Comparison of ENCODE assay signal across 8 mouse cellular contexts in the genomic region with DNA sequence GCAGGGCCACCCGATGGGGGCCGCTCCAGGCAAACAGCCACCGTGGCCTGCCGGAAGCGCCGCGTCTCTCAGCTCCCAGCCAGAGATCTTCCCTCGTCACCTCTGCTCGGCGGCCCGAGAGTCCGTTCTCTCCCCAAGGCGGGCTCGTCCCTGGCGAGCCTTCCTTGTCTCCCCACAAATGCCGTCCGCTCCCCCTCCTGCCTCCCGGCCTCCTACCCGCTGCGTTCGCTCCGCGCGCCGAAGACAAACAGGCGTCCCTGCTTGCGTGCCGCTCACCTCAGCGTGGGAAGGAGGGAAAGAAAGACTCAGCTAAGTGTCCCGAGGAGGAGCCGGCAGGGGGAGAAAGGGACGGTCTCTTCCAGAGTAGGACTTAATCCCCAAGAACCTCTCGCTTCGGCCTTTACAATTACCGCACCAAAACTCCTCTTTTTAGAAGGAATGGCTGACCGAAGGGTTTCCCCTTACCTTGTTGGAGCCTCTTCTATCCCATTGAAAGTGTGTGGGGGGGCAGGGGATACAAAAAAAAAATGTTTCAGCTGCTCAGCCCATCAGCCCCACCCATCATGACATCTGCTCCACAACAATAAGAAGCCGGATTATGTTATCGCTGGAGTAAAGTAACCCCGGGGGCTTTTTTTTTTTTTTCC. TPM values are rescaled to one million over a fixed set of nuclear protein-coding genes. Genes with fewer than 3 reads are reported as not detected.
DNase-seq lines count a peak whose midpoint lies in the region; ATAC-seq and TF ChIP-seq lines count a peak whose summit lies in the region.

Gene Trip12, minus strand, starts transcription at position 499 of the 647 bp plus-strand sequence.

- H3K27me3 ChIP-seq in hindbrain, postnatal 0 days (ENCODE audit: insufficient read depth, low read length) = no peaks in the 10 kb centered on the region

- peak; percentile 48 for ATAC-seq in hindbrain, postnatal 0 days
- peak; percentile 41 for ATAC-seq in megakaryocyte, adult 5-6 weeks (ENCODE audit: poor library complexity, severe bottlenecking)

- H3K9ac ChIP-seq in hindbrain, postnatal 0 days (replicated peaks; ENCODE audit: low read length) = peak within 1 kb of the TSS; percentile 98

- peak; percentile 58 for DNase-seq in ovary, adult 18-20 months (ENCODE audit: low spot score)
- DNase-seq in ovary, postnatal 10 days (ENCODE audit: low spot score) = no peak
- peak in 1 of 2 experiments; percentile 70 for DNase-seq in adrenal gland, postnatal 36 days
- DNase-seq in gastrocnemius, adult 18-20 months (ENCODE audit: low spot score) = no peak
- no peak for DNase-seq in hindbrain, postnatal 0 days (ENCODE audit: low spot score)
- no peak for DNase-seq in cerebellum, adult 11 months
- DNase-seq in cerebellum, postnatal 14 days = no peak

- peak within 1 kb of the TSS; percentile 99 for H3K4me3 ChIP-seq in hindbrain, postnatal 0 days (ENCODE audit: low read length)

- H3K9me3 ChIP-seq in hindbrain, postnatal 0 days (ENCODE audit: low read length) = no peaks in the 10 kb centered on the region

- peaks cover 4% of the 10 kb centered on the region; the same call in 1 of the 2 replicates for H3K4me1 ChIP-seq in hindbrain, postnatal 0 days (ENCODE audit: insufficient read depth, low read length)

- H3K27ac ChIP-seq in hindbrain, postnatal 0 days = peak within 1 kb of the TSS; percentile 96

- WGBS in hindbrain, postnatal 0 days = under 1% methylated on average over 38 of the region's 39 CpGs

- H3K4me2 ChIP-seq in hindbrain, postnatal 0 days (ENCODE audit: low read depth, low read length) = peak within 1 kb of the TSS; percentile 84

- no peak; the same call in 1 of the 2 replicates for TF ChIP-seq CTCF in hindbrain, postnatal 0 days (IDR thresholded peaks at IDR 0.05; ENCODE audit: low read depth)

- no peaks in the 10 kb centered on the region for H3K36me3 ChIP-seq in hindbrain, postnatal 0 days (ENCODE audit: insufficient read depth, low read length)

RNA-seq across cellular contexts. Expression of gene Trip12, which starts in this region (rescaled TPM):
- 100 to 1,000 TPM; 248 to 249 TPM for total RNA-seq in adrenal gland, postnatal 36 days (2021)
- total RNA-seq in gastrocnemius, adult 18-20 months (2021) = 100 to 1,000 TPM; 178 to 197 TPM
- 82.2 and 92.8 TPM in 2 replicates for total RNA-seq in hindbrain, postnatal 0 days (2014; rRNA removed)
- 28.4 and 36.8 TPM in 2 replicates for polyA plus RNA-seq in hindbrain, postnatal 0 days (2015; fragmentation: Nextera tagmentation; extraction: Ambion mirVana)
- total RNA-seq in megakaryocyte, adult 5-6 weeks (2015) = 119 and 132 TPM in 2 replicates
- total RNA-seq in megakaryocyte, adult 5-6 weeks (2017) = 260 and 268 TPM in 2 replicates
